Mouse (Mus musculus): ENCODE measurements at regions not wholly inside any gene's neighbourhood (a gene's known extent, or its start where the extent isn't known, plus 50 kb on each side); places are given as distances from the start of the nearest gene placed in this dataset. TPM values are rescaled to one million over a fixed set of nuclear protein-coding genes. Genes with fewer than 3 reads are reported as not detected.

- DNase-seq, result no peak
Measured at GRCm38 (mm10) chr4:81508776-81509175, 66.2 kb upstream of the Mpdz start.

GRCm38 (mm10) chr4:81506841-81507240, 64.2 kb upstream of the Mpdz start:
- DNase-seq, result no peak

GRCm38 (mm10) chr4:81506306-81506705, 63.7 kb upstream of the Mpdz start:
- no peak for DNase-seq

GRCm38 (mm10) chr4:81505096-81505495, 62.5 kb upstream of the Mpdz start:
- DNase-seq, result no peak

- DNase-seq, result no peak
Measured at GRCm38 (mm10) chr4:81503941-81504340, 61.3 kb upstream of the Mpdz start.

- no peak for DNase-seq
Measured at GRCm38 (mm10) chr4:81501802-81502201, 59.2 kb upstream of the Mpdz start.

GRCm38 (mm10) chr4:81498133-81498532, 55.5 kb upstream of the Mpdz start:
- DNase-seq, result no peak

- no peak for DNase-seq
Measured at GRCm38 (mm10) chr4:81492811-81493210, 50.2 kb upstream of the Mpdz start.

Small RNA genes lying in the stretch of these regions (microRNA-seq; reads per million reads assigned to microRNA genes)
- gene Gm22402, result not detected
